Mouse (Mus musculus): ENCODE results near the gene Camta1.

GRCm38 (mm10) chr4:151713714-151714113, 148.0 kb downstream of the Camta1 start:
- TF ChIP-seq CTCF (conservative IDR thresholded peaks at IDR 0.05; ENCODE audit: low read length) (no peak), NANOG (IDR thresholded peaks at IDR 0.05; ENCODE audit: borderline replicate concordance, low read length) (no peak), POU5F1 (IDR thresholded peaks at IDR 0.05; ENCODE audit: borderline replicate concordance, low read length) (no peak)
